Mouse (Mus musculus): ENCODE measurements at regions not wholly inside any gene's neighbourhood (a gene's known extent, or its start where the extent isn't known, plus 50 kb on each side); places are given as distances from the start of the nearest gene placed in this dataset.
A peak's percentile ranks its signal among the peaks of the same experiment; 100 is the strongest.
"Not testable (repeated sequence)": the region's sequence is repeated elsewhere in the genome, so short reads cannot be mapped to it uniquely, and the experiment has no call there.

GRCm38 (mm10) chr5:109842186-109842978 is 80.8 kb upstream of the Gm15446 start:
- 88% methylated on average over 7 of the region's 7 CpGs for WGBS
- H3K4me2 ChIP-seq (replicated peaks); H3K36me3 ChIP-seq; H3K9ac ChIP-seq; ATAC-seq; H3K27me3 ChIP-seq (replicated peaks); H3K27ac ChIP-seq; H3K9me3 ChIP-seq; H3K4me1 ChIP-seq (replicated peaks); H3K4me3 ChIP-seq (replicated peaks): not testable (repeated sequence)

- H3K4me2 ChIP-seq (replicated peaks): peak overlapping the region; percentile 66
- H3K9ac ChIP-seq: peak overlapping the region; percentile 46; the same call in 1 of the 2 replicates
- not testable (repeated sequence) for H3K27ac ChIP-seq; ATAC-seq; H3K36me3 ChIP-seq; H3K4me1 ChIP-seq (replicated peaks); H3K27me3 ChIP-seq (replicated peaks); H3K9me3 ChIP-seq
- 76% methylated on average over 2 of the region's 2 CpGs for WGBS
- H3K4me3 ChIP-seq (replicated peaks): peak overlapping the region; percentile 53
These were observed 79.0 kb upstream of the Gm15446 start for GRCm38 (mm10) chr5:109844236-109844635.

- peak overlapping the region; percentile 46 for H3K9ac ChIP-seq
- no peak overlapping the region for H3K27ac ChIP-seq
- 7% methylated on average over 15 of the region's 15 CpGs for WGBS
- H3K36me3 ChIP-seq: no peaks in the 10 kb centered on the region
- H3K4me3 ChIP-seq (replicated peaks): peak overlapping the region; percentile 53
- ATAC-seq: peak; percentile 99
- no peaks in the 10 kb centered on the region for H3K4me1 ChIP-seq (replicated peaks)
- no peaks in the 10 kb centered on the region for H3K9me3 ChIP-seq
- H3K4me2 ChIP-seq (replicated peaks): peak overlapping the region; percentile 66
- H3K27me3 ChIP-seq (replicated peaks): no peaks in the 10 kb centered on the region
These were observed 78.4 kb upstream of the Gm15446 start for GRCm38 (mm10) chr5:109844753-109845186.

GRCm38 (mm10) chr5:109851225-109851624 is 72.0 kb upstream of the Gm15446 start:
- H3K27ac ChIP-seq: not testable (repeated sequence)

GRCm38 (mm10) chr5:109860402-109860801 is 62.8 kb upstream of the Gm15446 start:
- no peak overlapping the region for H3K27ac ChIP-seq
- 82% methylated on average over 4 of the region's 4 CpGs for WGBS
- no peak for ATAC-seq

More at GRCm38 (mm10) chr5:109851225-109851624, 72.0 kb upstream of the Gm15446 start:
- not testable (repeated sequence) for H3K4me1 ChIP-seq (replicated peaks); H3K9ac ChIP-seq; H3K36me3 ChIP-seq; H3K9me3 ChIP-seq; H3K4me2 ChIP-seq (replicated peaks); H3K4me3 ChIP-seq (replicated peaks); H3K27me3 ChIP-seq (replicated peaks)
- peak; percentile 53; the same call in 1 of the 2 replicates for ATAC-seq

GRCm38 (mm10) chr5:109864517-109864916 is 58.7 kb upstream of the Gm15446 start:
- not testable (repeated sequence) for H3K27me3 ChIP-seq (replicated peaks); H3K4me2 ChIP-seq (replicated peaks); H3K9me3 ChIP-seq; H3K27ac ChIP-seq; H3K4me1 ChIP-seq (replicated peaks); H3K9ac ChIP-seq; H3K4me3 ChIP-seq (replicated peaks); H3K36me3 ChIP-seq
- peak; percentile 42; the same call in 1 of the 2 replicates for ATAC-seq

More at GRCm38 (mm10) chr5:109860402-109860801, 62.8 kb upstream of the Gm15446 start:
- no peaks in the 10 kb centered on the region for H3K4me1 ChIP-seq (replicated peaks)
- no peak overlapping the region for H3K4me2 ChIP-seq (replicated peaks)
- no peaks in the 10 kb centered on the region for H3K9me3 ChIP-seq
- no peaks in the 10 kb centered on the region for H3K27me3 ChIP-seq (replicated peaks)
- H3K9ac ChIP-seq: no peak overlapping the region
- no peaks in the 10 kb centered on the region for H3K36me3 ChIP-seq
- H3K4me3 ChIP-seq (replicated peaks): no peak overlapping the region

- Histone ChIP-seq H3K4me2 (replicated peaks) (no peak overlapping the region), H3K9ac (no peak overlapping the region), H3K4me3 (replicated peaks) (no peak overlapping the region), H3K4me1 (replicated peaks) (peaks cover 4% of the 10 kb centered on the region; the same call in 1 of the 2 replicates), H3K36me3 (no peaks in the 10 kb centered on the region), H3K27me3 (replicated peaks) (no peaks in the 10 kb centered on the region), H3K9me3 (no peaks in the 10 kb centered on the region), H3K27ac (no peak overlapping the region)
- no peak for ATAC-seq
- 75% methylated on average over 1 of the region's 1 CpGs for WGBS
These were observed 57.6 kb upstream of the Gm15446 start for GRCm38 (mm10) chr5:109865628-109866027.

GRCm38 (mm10) chr5:109866337-109867126 is 56.7 kb upstream of the Gm15446 start:
- peak; percentile 100 for ATAC-seq
- H3K9me3 ChIP-seq: no peaks in the 10 kb centered on the region
- 2% methylated on average over 22 of the region's 22 CpGs for WGBS

GRCm38 (mm10) chr5:109867221-109867620 is 56.0 kb upstream of the Gm15446 start:
- H3K27me3 ChIP-seq (replicated peaks); ATAC-seq; H3K9me3 ChIP-seq; H3K27ac ChIP-seq; H3K4me1 ChIP-seq (replicated peaks); H3K36me3 ChIP-seq: not testable (repeated sequence)
- H3K9ac ChIP-seq: peak overlapping the region; percentile 36; the same call in 1 of the 2 replicates
- peak overlapping the region; percentile 68 for H3K4me2 ChIP-seq (replicated peaks)
- H3K4me3 ChIP-seq (replicated peaks): peak overlapping the region; percentile 56

More at GRCm38 (mm10) chr5:109866337-109867126, 56.7 kb upstream of the Gm15446 start:
- H3K9ac ChIP-seq: peak overlapping the region; percentile 36
- peak overlapping the region; percentile 56 for H3K4me3 ChIP-seq (replicated peaks)
- H3K36me3 ChIP-seq: no peaks in the 10 kb centered on the region
- H3K27me3 ChIP-seq (replicated peaks): no peaks in the 10 kb centered on the region
- H3K27ac ChIP-seq: no peak overlapping the region
- peak overlapping the region; percentile 68 for H3K4me2 ChIP-seq (replicated peaks)
- H3K4me1 ChIP-seq (replicated peaks): peaks cover 4% of the 10 kb centered on the region; the same call in 1 of the 2 replicates
